Mouse (Mus musculus) liver, embryonic 14.5 days (tissue): ENCODE results near the gene Fzd10. TPM values are rescaled to one million over a fixed set of nuclear protein-coding genes. Genes with fewer than 3 reads are reported as not detected.

ENCODE experiments used
- ATAC-seq: fragments of 200-750 bp; cut with Nextera tagmentation; 2 replicates; pipeline ENCODE4 v1.8.0; 2017; ENCODE audit warnings: moderate number of reproducible peaks, mild to moderate bottlenecking, moderate library complexity; ENCODE audit not compliant: insufficient read depth
- DNase-seq, 3 experiments: peaks; one replicate each; pipeline ENCODE4 v3.0.0-alpha.2; 2012 to 2013; ENCODE audit warnings: low read depth in 3 of 3, low spot score in 3 of 3
- H3K27ac ChIP-seq: fragments of 300-500 bp; sonication (generic); 2 replicates; pipeline ENCODE4 v1.5.1; 2014; ENCODE audit warnings: moderate library complexity, mild to moderate bottlenecking, control low read depth, inconsistent platforms
- H3K27me3 ChIP-seq: fragments of 300-500 bp; sonication (generic); 2 replicates; pipeline ENCODE4 v1.6.1; 2014; ENCODE audit warnings: mild to moderate bottlenecking, low read length, moderate library complexity; ENCODE audit not compliant: control insufficient read depth, insufficient read depth
- H3K36me3 ChIP-seq: fragments of 300-500 bp; sonication (generic); replicated peaks from 2 replicates; pipeline ENCODE4 v1.6.1; 2014; ENCODE audit warnings: low read depth; ENCODE audit not compliant: control insufficient read depth, insufficient read depth
- H3K4me1 ChIP-seq, 2 experiments: fragments of 200-500 bp in 1 of 2; fragments of 300-500 bp in 1 of 2; sonication (generic) in 1 of 2; replicated peaks; 2 replicates each; pipeline ENCODE4 v1.6.1; 2012 to 2014; ENCODE audit warnings: antibody characterized with exemption in 1 of 2, inconsistent platforms in 1 of 2, low read length in 1 of 2; ENCODE audit not compliant: control insufficient read depth in 2 of 2, insufficient read depth in 2 of 2
- H3K4me2 ChIP-seq: fragments of 300-500 bp; sonication (generic); 2 replicates; pipeline ENCODE4 v1.6.1; 2014; ENCODE audit warnings: low read depth, mild to moderate bottlenecking, control low read depth, moderate library complexity
- H3K4me3 ChIP-seq, 2 experiments: fragments of 200-500 bp in 1 of 2; fragments of 300-500 bp in 1 of 2; sonication (generic) in 1 of 2; 2 replicates each; pipeline ENCODE4 v1.5.1; 2012 to 2014; ENCODE audit warnings: low read depth in 2 of 2, low read length in 2 of 2, mild to moderate bottlenecking in 2 of 2, control low read depth in 1 of 2, inconsistent platforms in 1 of 2, moderate library complexity in 1 of 2; ENCODE audit not compliant: insufficient read depth in 1 of 2
- H3K9ac ChIP-seq: fragments of 300-500 bp; sonication (generic); replicated peaks from 2 replicates; pipeline ENCODE4 v1.6.1; 2014; ENCODE audit warnings: mild to moderate bottlenecking, control low read depth, moderate library complexity
- H3K9me3 ChIP-seq: fragments of 300-500 bp; sonication (generic); 2 replicates; pipeline ENCODE4 v1.6.1; 2016; ENCODE audit warnings: low read length, mixed read lengths; ENCODE audit not compliant: control insufficient read depth
- CTCF ChIP-seq: IDR thresholded peaks from 2 replicates; pipeline ENCODE4 v1.5.1; 2016; ENCODE audit warnings: antibody characterized with exemption, low read depth, control low read depth
- EP300 ChIP-seq: IDR thresholded peaks from 2 replicates; pipeline ENCODE4 v1.6.1; 2016; ENCODE audit warnings: antibody characterized with exemption, low read depth
- WGBS: fragments of 180-500 bp; shearing (Covaris S2); extraction: QIAGEN DNeasy Blood & Tissue Kit; methylation state at CpG from one replicate; pipeline ENCODE4 v1.1.7; 2014; ENCODE audit not compliant: insufficient replicate concordance; 5-methylcytosine and 5-hydroxymethylcytosine counted together
- polyA plus RNA-seq, 2 experiments: library from polyadenylated mRNA; depleted of rRNA in 1 of 2; stranded (reverse) in 1 of 2; unstranded in 1 of 2; fragments of >200 nt; fragmentation: Nextera tagmentation in 1 of 2; extraction: Ambion mirVana in 1 of 2; gene quantifications; 2 replicates each; pipeline versions ENCODE4 v1.2.1 to v1.2.3; 2012 to 2014

Fzd10 gene
- polyA plus RNA-seq, 2 experiments = 0.02 TPM; not detected in 1

GRCm38 (mm10) chr5:128579047-128579650, 21.5 kb upstream of the Fzd10 start:
- no peak overlapping the region for H3K4me3 ChIP-seq
- ATAC-seq (no peak), DNase-seq (no peak)
- WGBS = 25% methylated on average over 9 of the region's 9 CpGs
- no peak overlapping the region for H3K27ac ChIP-seq
- no peaks in the 10 kb centered on the region for H3K4me1 ChIP-seq
- no peaks in the 10 kb centered on the region; the same call in 1 of the 2 replicates for H3K9me3 ChIP-seq
- H3K4me2 ChIP-seq = no peak overlapping the region
- no peak overlapping the region for H3K9ac ChIP-seq
- no peaks in the 10 kb centered on the region for H3K36me3 ChIP-seq
- TF ChIP-seq EP300 = no peak
- TF ChIP-seq CTCF = no peak
- no peaks in the 10 kb centered on the region for H3K27me3 ChIP-seq

GRCm38 (mm10) chr5:128580931-128581330, 19.7 kb upstream of the Fzd10 start:
- DNase-seq (no peak), ATAC-seq (no peak)
- 42% methylated on average over 4 of the region's 4 CpGs for whole genome bisulfite sequencing
- Histone ChIP-seq H3K27me3 (no peaks in the 10 kb centered on the region), H3K9ac (no peak overlapping the region), H3K4me3 (no peak overlapping the region), H3K4me1 (no peaks in the 10 kb centered on the region), H3K27ac (no peak overlapping the region), H3K9me3 (no peaks in the 10 kb centered on the region), H3K4me2 (no peak overlapping the region), H3K36me3 (no peaks in the 10 kb centered on the region)
- TF ChIP-seq EP300 = no peak
- no peak for TF ChIP-seq CTCF

- Histone ChIP-seq H3K27ac (no peak overlapping the region), H3K4me1 (no peaks in the 10 kb centered on the region), H3K4me2 (no peak overlapping the region), H3K4me3 (no peak overlapping the region), H3K36me3 (no peaks in the 10 kb centered on the region), H3K27me3 (no peaks in the 10 kb centered on the region), H3K9ac (no peak overlapping the region), H3K9me3 (no peaks in the 10 kb centered on the region)
- no peak for TF ChIP-seq CTCF
- no peak for TF ChIP-seq EP300
- 56% methylated on average over 8 of the region's 8 CpGs for WGBS
- ATAC-seq = no peak
- DNase-seq = no peak
Observed at GRCm38 (mm10) chr5:128581516-128581921, 19.1 kb upstream of the Fzd10 start.

DNA sequence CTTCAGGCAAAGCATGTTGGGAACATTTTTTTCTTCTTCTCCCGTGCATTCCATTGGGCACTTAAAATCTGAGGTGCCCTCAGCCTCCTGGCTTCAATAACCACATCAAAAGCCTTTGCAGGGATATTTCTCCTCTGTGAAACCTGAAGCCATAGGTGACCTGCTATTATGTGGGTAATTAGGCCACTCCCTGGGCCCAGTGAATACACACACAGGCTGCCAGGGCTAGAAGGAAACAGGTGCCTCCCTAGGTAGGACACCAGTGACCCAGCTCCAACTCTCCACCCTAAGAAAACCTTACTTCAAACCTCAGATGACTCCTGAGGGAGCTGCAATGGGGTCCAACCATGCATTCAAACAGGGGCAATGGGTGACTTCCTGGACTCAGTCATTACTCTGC, 11.4 kb upstream of the Fzd10 start:
- TF ChIP-seq EP300 (no peak), CTCF (no peak)
- WGBS = 41% methylated on average over 1 of the region's 1 CpGs
- H3K36me3 ChIP-seq = no peaks in the 10 kb centered on the region
- H3K9me3 ChIP-seq = no peaks in the 10 kb centered on the region
- H3K4me3 ChIP-seq = no peak overlapping the region
- no peak overlapping the region for H3K9ac ChIP-seq
- DNase-seq (no peak), ATAC-seq (no peak)
- no peaks in the 10 kb centered on the region for H3K4me1 ChIP-seq
- H3K27me3 ChIP-seq = no peaks in the 10 kb centered on the region
- no peak overlapping the region for H3K4me2 ChIP-seq
- no peak overlapping the region for H3K27ac ChIP-seq

DNA sequence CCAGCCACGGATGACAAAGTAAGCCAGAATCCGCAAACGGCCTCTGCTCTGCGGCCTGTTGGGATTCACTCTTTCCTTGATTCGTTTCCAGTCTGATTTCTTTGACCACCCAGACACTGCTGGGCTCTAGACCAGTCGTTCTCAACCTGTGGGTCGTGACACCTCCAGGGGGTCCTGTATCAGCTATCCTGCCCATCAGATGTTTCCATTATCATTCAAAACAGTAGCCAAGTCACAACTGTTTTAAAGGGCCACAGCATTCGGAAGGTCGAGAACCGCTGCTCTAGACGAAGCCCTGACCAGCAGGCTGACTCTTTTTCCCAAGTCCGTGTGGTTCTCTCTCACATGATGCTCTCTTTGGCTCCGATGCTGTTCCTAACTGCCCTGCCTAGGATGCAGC, 7.2 kb upstream of the Fzd10 start:
- no peaks in the 10 kb centered on the region for H3K4me1 ChIP-seq
- no peaks in the 10 kb centered on the region for H3K36me3 ChIP-seq
- no peak overlapping the region for H3K4me2 ChIP-seq
- TF ChIP-seq EP300 = no peak
- TF ChIP-seq CTCF = no peak
- ATAC-seq (no peak), DNase-seq (no peak)
- 70% methylated on average over 13 of the region's 13 CpGs for WGBS
- H3K4me3 ChIP-seq = no peak overlapping the region
- H3K9me3 ChIP-seq = no peaks in the 10 kb centered on the region
- H3K9ac ChIP-seq = no peak overlapping the region
- no peak overlapping the region for H3K27ac ChIP-seq
- peaks cover 25% of the 10 kb centered on the region for H3K27me3 ChIP-seq
